Mouse (Mus musculus) cerebellum, adult 8-10 months (tissue): ENCODE measurements around the gene Ndufb2.
A peak's percentile ranks its signal among the peaks of the same experiment; 100 is the strongest.

Experiments used
- DNase-seq: peaks from one replicate; pipeline ENCODE4 v3.0.0; 2022

Gene Ndufb2

DNA sequence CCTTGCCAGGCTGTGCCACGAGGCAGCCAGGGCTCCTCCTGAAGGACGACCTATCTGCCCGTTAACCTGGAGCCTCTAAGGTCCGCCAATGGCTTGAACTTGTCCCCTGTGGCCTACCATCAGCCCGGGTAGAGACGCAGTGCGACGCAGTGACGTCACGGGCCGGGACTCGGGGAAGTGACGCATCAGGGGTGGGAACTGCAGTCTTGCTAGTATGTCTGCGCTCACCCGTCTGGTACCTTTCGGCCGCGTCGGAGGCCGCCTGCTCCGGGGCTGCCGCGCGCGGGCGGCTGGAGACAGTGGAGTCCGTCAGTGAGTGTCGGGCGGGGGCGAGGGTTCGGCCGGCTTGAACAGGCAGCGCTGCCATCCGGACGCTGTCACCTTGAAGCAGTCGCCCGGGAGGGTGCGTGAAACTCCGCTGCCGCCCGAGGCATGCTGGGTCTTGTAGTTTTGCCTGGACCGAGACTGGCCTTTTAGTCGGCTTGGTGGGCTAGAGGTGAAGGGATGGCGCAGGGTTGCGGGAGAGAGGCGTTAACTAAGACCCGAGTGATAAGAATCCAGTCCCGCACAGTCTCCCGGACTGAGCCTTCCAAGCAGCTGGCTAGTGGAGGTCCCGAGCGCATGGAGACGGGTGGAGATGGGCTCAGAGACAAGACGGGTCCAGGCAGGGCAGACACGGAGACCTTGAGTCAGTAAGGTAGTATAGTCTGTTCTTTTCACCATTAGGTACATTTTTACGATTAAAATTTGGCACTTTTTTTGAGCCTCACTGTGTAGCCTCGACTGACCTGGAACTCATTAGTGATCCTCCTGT lies at the start of gene Ndufb2:
TSS of gene Ndufb2 (plus strand) at position 174 of the 814 bp plus-strand sequence.
- DNase-seq: peak; percentile 96

- no peak for DNase-seq
These were observed 49.5 kb upstream of the Ndufb2 start for GRCm38 (mm10) chr6:39542631-39543597.

DNA sequence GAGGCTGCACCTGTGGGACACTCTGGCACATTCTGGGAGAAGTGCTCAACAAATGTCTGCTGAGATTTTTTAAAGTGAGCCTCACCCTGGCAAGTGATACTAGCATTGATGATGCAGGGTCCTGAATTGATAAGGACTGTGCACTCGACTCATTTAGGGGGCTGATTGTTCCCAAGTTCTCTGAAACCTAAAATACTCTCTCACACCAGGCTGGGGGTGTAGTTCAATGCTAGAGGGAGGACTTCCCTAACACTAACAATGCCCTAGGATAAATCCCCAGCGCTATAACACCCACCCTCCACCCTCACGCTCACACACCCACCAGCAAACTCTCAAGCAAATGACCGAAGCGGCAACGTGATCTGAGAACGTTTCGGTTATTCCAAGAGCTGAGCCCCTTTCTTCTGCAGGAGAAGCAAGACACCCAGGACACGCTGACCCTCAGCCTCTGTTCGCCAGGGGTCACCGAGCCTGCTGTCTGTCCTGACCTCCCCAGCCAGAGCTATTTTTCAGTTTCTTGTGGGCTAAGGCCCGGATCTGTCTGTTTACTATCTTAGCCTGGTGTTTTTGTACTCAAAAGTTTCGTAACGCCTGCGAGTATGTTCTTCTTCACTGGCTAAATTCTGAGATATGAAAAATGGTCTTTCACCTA lies 48.5 kb upstream of the Ndufb2 start:
- no peak for DNase-seq

- DNase-seq: no peak
These were observed 46.9 kb upstream of the Ndufb2 start for GRCm38 (mm10) chr6:39545474-39545873.

GRCm38 (mm10) chr6:39548030-39548429 lies 44.3 kb upstream of the Ndufb2 start:
- no peak for DNase-seq

DNA sequence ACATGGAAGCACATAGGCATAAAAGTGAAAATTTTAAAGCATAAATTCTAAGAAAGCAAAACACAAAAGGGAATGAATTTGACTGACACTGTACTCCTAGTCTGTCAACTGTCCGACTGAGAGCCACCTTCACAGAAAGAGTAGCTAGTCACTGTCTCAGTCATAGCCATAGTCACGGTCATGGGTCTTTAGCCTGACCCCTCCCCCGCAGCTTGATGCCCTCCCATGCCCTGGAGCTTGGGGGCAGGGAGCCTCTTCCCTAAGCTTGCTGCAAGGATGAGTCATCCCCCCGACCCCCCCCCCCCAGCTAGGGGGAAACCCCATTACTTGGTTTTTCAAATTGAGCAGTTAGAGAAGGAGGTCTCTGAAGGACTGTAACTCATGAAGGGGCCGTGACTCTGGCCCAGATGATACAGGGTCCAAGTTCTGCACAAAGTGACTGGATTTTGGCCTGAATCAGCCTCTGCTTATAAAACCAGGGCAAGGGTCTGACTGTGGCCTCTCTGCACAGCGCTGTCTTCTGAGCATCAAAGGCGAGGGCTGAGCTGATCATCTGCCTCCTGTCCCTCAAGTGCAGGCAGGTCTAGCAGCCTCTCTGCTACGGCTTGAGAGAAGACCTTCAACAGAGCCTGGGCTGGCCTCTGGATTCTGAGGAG lies 40.3 kb upstream of the Ndufb2 start:
- DNase-seq: no peak

GRCm38 (mm10) chr6:39554888-39555647 lies 37.3 kb upstream of the Ndufb2 start:
- no peak for DNase-seq

DNA sequence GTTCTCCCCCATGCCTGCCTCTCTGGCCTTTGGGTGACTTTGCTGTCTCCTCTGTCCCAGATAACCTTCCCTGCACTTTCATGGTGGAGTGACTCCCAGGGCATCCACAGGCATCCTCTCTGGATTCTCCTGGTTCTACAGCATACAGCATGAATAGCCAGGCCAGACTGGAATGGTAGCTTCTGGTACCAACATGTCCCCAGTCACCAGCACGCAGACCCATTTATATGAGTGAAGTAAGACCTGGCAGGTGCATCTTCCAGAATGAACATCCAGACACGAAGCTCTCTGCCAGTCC lies 36.8 kb upstream of the Ndufb2 start:
- no peak for DNase-seq

GRCm38 (mm10) chr6:39556900-39557659 lies 35.3 kb upstream of the Ndufb2 start:
- peak; percentile 34 for DNase-seq

GRCm38 (mm10) chr6:39557723-39558261 lies 34.6 kb upstream of the Ndufb2 start, which contains the start of gene Dennd2a:
TSS of gene Dennd2a (minus strand) at chr6:39557867.
- DNase-seq: peak; percentile 58

DNA sequence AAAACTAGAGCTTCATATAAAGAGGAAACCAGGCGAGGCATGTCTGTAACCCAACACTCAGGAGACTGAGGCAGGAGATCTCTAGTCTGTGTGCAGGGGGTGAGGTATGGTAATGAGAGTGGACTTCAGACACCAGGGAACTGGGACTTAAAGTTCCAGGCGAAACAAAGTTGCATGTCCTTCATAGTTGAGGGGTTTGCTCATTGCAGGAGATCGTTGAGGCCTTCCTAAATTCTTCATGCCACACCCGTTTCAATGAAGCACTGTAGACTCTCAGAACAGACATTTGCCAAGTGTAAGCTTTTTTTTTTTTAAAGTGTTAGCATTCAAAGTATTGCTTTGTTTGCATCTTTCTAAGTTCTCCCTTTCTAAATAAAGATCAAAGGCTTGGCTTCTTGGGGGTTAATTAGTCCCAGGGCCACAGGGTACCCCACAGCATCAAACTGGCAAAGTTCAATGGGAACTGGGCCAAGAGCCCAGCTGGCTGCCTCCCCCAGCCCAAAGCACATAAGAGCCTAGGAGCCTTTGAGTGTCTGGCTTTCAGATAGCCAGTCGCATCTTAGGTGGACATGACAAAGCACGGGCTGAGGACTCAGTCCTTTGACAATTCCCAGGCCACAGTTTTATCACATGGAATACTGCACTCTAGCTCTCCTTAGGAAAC lies 33.0 kb upstream of the Ndufb2 start:
- DNase-seq: no peak

- DNase-seq: peak; percentile 86
These were observed 30.0 kb upstream of the Ndufb2 start for GRCm38 (mm10) chr6:39562166-39563015.

DNA sequence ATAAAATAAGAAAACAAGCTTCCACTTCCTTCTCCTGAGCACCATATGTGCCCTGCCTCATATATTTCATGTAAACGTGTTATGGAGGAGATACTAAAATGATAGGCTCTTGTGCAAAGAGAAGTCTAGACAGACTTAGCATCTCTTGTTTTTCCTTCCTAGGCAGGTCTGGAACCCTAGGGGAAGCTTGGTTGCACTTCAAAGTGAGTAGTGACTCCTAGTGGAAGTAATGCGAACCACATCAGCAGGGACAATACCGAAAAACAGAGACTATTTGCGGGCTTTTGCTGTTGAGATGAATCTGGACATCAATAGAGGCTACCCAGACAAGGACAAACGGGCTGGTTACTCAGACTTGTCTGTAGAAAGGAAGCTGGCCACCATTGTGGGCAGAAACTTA lies 24.8 kb upstream of the Ndufb2 start:
- DNase-seq: no peak

- DNase-seq: no peak
These were observed 21.9 kb upstream of the Ndufb2 start for GRCm38 (mm10) chr6:39570426-39570825.

DNA sequence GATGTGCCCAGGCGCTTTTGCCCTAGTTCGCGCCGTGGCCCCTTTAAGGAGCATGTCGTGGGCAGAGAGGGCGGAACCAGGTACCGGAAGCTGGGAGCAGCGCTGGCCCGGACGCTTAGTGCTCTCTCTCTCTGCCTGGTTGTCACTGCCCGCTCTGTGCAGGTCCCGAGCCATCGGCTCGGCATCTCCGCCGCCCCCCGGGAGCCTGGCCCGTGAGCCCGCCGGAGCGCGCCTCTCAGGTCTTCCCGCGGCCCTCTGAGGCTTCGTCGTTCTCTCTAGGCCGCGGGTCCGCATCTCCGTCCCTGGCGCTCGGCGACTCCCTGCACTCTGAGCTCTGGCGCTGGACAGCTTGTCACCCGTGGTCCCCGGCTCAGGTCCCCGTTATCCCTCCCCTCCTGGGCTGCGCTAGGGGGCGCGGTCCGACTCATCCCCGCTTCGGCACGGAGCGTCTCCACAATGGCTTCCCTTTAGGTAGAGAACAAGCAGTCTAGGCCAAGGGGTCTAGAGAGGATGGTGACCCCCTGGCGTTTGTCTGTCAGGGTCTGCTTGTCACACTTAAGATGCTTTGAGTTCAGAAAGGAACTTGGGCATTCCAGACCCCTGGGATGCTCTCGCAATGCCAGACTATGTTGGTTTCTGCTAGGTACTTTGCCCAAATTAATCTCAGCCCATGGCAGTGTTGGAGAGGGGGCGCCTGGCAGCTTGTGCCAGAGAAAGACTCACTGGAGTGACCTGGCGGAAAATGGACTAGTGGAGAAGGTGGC lies 18.4 kb upstream of the Ndufb2 start, which contains the start of gene Adck2:
TSS of gene Adck2 (plus strand) at position 83 of the 764 bp plus-strand sequence.
- DNase-seq: peak; percentile 79

- peak; percentile 38 for DNase-seq
These were observed 17.9 kb upstream of the Ndufb2 start for GRCm38 (mm10) chr6:39574555-39574869.

- DNase-seq: no peak
These were observed 17.4 kb upstream of the Ndufb2 start for GRCm38 (mm10) chr6:39574951-39575350.

DNA sequence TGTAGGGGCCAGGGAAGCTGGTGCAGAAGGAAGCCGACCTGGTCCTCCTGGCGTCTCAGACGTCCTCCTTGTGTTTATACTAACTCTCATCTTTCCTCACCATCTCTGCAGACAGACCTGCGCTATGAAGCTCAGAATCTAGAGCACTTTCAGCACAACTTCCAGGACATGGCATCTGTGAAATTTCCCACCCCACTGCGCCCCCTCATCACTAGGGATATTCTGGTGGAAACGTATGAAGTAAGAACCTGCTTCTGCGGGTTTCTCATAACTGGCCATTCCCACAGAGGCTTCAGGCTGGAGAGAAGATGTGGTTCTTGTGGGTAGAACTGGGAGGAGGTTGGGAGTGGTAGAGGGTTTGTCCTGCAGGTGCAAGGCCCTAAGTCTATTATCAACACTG lies 12.8 kb upstream of the Ndufb2 start:
- DNase-seq: no peak

DNA sequence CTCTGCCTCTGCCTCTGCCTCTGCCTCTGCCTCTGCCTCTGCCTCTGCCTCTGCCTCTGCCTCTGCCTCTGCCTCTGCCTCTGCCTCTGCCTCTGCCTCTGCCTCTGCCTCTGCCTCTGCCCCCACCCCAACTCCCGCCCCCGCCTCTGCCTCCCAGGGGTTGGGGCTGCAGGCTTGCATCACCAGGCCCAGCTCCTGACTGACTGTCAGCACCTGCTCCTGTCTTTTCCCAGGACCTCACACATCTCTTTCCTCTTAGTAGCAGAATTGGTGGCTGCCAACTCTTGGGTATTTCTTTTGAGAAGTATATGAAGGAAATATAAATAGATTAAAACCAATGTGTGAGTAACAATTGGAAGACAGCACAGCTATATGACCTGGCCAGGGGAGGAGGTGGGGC lies 11.8 kb upstream of the Ndufb2 start:
- no peak for DNase-seq
